Mouse (Mus musculus) bone marrow, adult 2 months (tissue): ENCODE data around the gene Gck. TPM values are rescaled to one million over a fixed set of nuclear protein-coding genes. Genes with fewer than 3 reads are reported as not detected.

ENCODE experiments used
- H3K27ac ChIP-seq: fragments of 200-500 bp; 2 replicates; pipeline ENCODE4 v1.5.1; 2012; ENCODE audit warnings: low read depth, mild to moderate bottlenecking, control low read depth, inconsistent platforms, low read length; ENCODE audit not compliant: control insufficient read depth, poor library complexity, insufficient read depth
- H3K4me1 ChIP-seq: fragments of 200-500 bp; 2 replicates; pipeline ENCODE4 v1.6.1; 2011; ENCODE audit warnings: low read length; ENCODE audit not compliant: control insufficient read depth, insufficient read depth
- H3K4me3 ChIP-seq: fragments of 200-500 bp; replicated peaks from 2 replicates; pipeline ENCODE3; 2011; ENCODE audit warnings: mild to moderate bottlenecking, low read depth, low read length, control low read depth; ENCODE audit not compliant: control insufficient read depth
- CTCF ChIP-seq: fragments of 200-500 bp; IDR thresholded peaks from 2 replicates; pipeline ENCODE4 v1.5.1; 2011; ENCODE audit warnings: low read length, control low read depth; ENCODE audit not compliant: control insufficient read depth, insufficient read depth
- POLR2A ChIP-seq: fragments of 200-500 bp; IDR thresholded peaks from 2 replicates; pipeline ENCODE4 v1.6.1; 2011; ENCODE audit warnings: low read depth, mild to moderate bottlenecking, control low read depth, low read length, borderline replicate concordance; ENCODE audit not compliant: control insufficient read depth
- WGBS: fragments of 180-500 bp; shearing (Covaris S2); methylation state at CpG from one replicate; pipeline ENCODE4 v1.1.7; 2018; 5-methylcytosine and 5-hydroxymethylcytosine counted together
- polyA plus RNA-seq: library from polyadenylated mRNA; stranded (reverse); fragments of >200 nt; gene quantifications from 2 replicates; pipeline ENCODE4 v1.2.4, GENCODE M21; 2011; ENCODE audit warnings: low replicate concordance; ENCODE audit not compliant: missing spikeins, insufficient read depth, insufficient read length

Gck gene
- polyA plus RNA-seq, 1 experiment, result 2.8 TPM

- H3K27ac ChIP-seq, result no peak overlapping the region
- TF ChIP-seq POLR2A, result no peak
- no peak for TF ChIP-seq CTCF
- 76% methylated on average over 8 of the region's 8 CpGs for WGBS
- no peak overlapping the region for H3K4me3 ChIP-seq
- H3K4me1 ChIP-seq, result no peaks in the 10 kb centered on the region
These were observed 25.2 kb downstream of the Gck start for GRCm38 (mm10) chr11:5924699-5925098.

- no peak overlapping the region for H3K4me3 ChIP-seq
- H3K27ac ChIP-seq, result no peak overlapping the region
- H3K4me1 ChIP-seq, result no peaks in the 10 kb centered on the region
- TF ChIP-seq CTCF (no peak), POLR2A (no peak)
- 32% methylated on average over 17 of the region's 17 CpGs for WGBS
These were observed 29.4 kb downstream of the Gck start for GRCm38 (mm10) chr11:5920323-5920960.

GRCm38 (mm10) chr11:5919606-5920005, 30.3 kb downstream of the Gck start:
- TF ChIP-seq CTCF, result no peak
- no peak for TF ChIP-seq POLR2A
- 84% methylated on average over 4 of the region's 4 CpGs for WGBS
- no peaks in the 10 kb centered on the region for H3K4me1 ChIP-seq
- no peak overlapping the region for H3K4me3 ChIP-seq
- no peak overlapping the region for H3K27ac ChIP-seq

GRCm38 (mm10) chr11:5918111-5918510, 31.8 kb downstream of the Gck start:
- Histone ChIP-seq H3K4me1 (no peaks in the 10 kb centered on the region), H3K4me3 (no peak overlapping the region), H3K27ac (no peak overlapping the region)
- TF ChIP-seq POLR2A (no peak), CTCF (no peak)
- 69% methylated on average over 2 of the region's 2 CpGs for WGBS

- Histone ChIP-seq H3K4me1 (no peaks in the 10 kb centered on the region), H3K4me3 (no peak overlapping the region), H3K27ac (no peak overlapping the region)
- WGBS, result 83% methylated on average over 8 of the region's 8 CpGs
- TF ChIP-seq CTCF (no peak), POLR2A (no peak)
These were observed 33.7 kb downstream of the Gck start for GRCm38 (mm10) chr11:5916178-5916548.

- no peak overlapping the region for H3K27ac ChIP-seq
- no peaks in the 10 kb centered on the region for H3K4me1 ChIP-seq
- 49% methylated on average over 5 of the region's 5 CpGs for WGBS
- TF ChIP-seq CTCF (no peak), POLR2A (no peak)
- H3K4me3 ChIP-seq, result no peak overlapping the region
These were observed 34.3 kb downstream of the Gck start for GRCm38 (mm10) chr11:5915429-5916177.

- no peak for TF ChIP-seq POLR2A
- TF ChIP-seq CTCF, result no peak
These were observed 34.9 kb downstream of the Gck start for GRCm38 (mm10) chr11:5914940-5915339.

GRCm38 (mm10) chr11:5913936-5914335, 35.9 kb downstream of the Gck start:
- WGBS, result 61% methylated on average over 4 of the region's 4 CpGs
- no peak overlapping the region for H3K27ac ChIP-seq
- TF ChIP-seq CTCF (no peak), POLR2A (no peak)
- no peaks in the 10 kb centered on the region for H3K4me1 ChIP-seq
- no peak overlapping the region for H3K4me3 ChIP-seq

More at GRCm38 (mm10) chr11:5914940-5915339, 34.9 kb downstream of the Gck start:
- WGBS, result 41% methylated on average over 5 of the region's 5 CpGs
- Histone ChIP-seq H3K4me1 (no peaks in the 10 kb centered on the region), H3K4me3 (no peak overlapping the region), H3K27ac (no peak overlapping the region)
